Mouse (Mus musculus) retina, adult 2 months (tissue): ENCODE data around the gene Acot9.

Experiments used
- DNase-seq: peaks from one replicate; pipeline ENCODE4 v3.0.0-alpha.2; 2012; ENCODE audit warnings: low read depth, low spot score

Gene Acot9

DNA sequence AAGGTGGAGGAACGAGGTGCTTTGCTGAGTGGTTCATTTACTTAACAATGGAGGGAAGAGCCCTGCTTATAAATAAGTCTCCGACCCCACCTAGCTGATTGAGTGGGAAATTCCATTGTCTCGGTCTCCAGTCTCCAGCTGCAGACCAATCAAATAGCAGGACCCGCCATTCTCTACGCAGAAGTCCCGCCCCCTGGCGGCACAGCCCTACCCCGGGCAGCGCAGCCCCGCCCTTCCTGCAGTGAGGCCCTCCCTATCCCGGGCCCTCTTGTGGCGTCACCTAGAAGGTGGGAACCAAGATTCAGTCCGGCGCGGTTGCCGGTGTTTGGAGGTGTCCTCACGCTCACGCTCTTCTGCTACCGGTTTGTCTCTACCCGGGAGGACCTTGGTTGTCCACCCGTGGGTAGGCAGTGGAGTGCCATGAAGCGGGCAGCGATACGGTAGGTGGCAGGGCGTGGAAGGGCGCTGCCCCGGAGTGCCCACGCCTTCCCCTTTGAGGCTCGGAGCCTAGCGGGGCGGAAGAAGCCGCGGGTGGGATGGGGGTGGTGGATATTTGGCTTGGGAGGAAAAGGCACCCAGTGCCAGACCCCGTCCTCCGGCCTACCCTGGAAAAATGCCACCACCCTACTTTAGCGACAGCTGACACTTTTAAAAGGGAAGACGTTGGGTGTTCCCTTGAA, at the start of gene Acot9:
Acot9 (plus strand) TSS at position 209 of the 680 bp plus-strand sequence.
- DNase-seq = peak; percentile 41

DNA sequence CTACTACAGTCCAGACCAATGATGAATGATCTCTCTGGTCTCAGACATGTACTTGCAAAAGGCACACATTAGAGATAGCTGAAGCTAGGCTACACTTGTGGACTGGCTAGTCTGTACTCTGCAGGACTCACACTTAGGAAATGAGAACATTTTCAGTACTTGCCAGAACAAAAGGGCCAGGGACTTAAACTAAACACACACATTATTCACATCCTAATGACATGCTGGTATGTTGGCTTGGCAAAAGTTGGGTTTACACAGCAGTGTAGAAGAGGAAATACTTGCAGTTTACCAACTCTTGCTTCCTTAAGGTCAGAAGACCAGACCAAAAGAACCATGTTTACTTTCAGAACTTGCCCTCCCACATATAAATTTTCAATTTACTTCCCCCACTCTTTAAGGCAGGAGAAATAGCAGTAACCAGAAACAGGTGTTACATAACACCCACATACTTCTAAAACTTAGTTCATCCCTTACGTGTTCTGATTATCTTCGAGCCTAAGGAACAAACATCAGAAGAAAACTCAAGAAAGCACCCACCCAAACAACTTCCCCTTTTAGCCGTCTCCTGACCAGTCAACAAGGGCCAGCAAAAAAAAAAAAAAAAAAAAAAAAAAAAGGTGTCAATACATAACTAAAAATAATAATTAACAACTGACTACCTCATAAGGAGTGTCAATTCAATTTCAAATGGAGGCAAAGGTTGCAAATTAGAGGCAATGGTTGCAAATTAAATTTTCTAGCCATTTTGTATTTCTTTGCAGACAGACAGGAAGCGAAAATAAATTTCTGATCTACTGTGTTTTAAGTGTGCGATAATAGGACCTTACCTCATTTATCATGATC, 47.7 kb upstream of the Acot9 start:
- DNase-seq = no peak

DNA sequence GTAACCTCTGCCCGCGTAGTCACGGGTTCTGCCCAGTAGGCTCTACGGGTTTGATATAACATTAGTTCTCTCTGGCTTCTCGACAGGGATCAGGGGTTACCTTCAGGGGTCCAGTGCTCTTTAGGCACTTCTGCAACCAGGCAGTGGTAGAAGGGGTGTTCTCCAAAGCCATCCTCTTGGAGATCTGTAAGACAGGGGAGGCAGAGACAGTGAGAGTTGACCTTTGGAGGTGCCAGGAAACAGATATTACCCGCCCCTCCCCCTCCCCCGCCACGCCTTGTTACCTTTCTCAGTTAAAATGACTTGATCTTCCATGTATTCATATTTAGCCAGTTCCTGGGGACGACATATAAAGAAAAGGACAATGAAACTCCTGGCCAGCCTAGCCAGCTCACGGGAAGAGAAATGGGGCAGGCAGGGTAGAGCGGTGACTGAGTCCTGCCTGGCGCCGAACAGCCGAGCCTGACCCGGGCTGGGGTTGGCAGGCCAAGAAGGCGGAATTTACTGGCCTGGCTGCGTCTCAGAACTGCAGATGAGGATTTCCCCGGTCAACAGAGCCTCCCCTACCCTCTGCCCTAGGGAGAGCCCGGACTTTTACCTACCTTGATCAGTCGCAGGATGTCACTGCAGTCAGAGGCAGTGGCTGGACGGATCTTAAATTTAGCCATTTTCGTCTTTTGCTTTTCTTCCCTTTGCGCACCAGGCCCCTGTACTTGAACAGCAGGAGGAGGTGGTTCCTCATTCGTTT, 46.6 kb upstream of the Acot9 start:
- no peak for DNase-seq

DNA sequence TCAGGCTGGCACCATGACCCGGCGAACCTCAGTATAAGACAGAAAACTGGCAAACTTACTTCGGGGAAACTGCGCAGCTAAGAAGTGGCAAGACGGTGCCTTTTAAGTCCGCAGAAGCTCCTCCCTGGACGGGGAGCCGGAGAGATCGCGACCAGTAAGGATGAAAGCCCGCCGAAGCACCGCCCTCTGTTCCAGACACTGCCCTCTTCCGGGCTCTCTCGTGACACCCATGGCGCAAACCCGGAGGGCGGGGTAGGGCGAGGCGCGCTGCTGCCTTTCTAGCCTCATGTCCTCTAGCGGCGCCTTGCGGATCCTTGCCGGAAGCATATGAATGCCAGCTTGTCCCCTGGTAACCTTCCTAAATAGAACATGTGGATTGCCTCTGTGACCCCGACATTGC, 46.0 kb upstream of the Acot9 start, which contains the start of gene Sat1:
Sat1 (minus strand) TSS at position 179 of the 400 bp plus-strand sequence.
- DNase-seq = peak; percentile 73

- no peak for DNase-seq
Measured at GRCm38 (mm10) chrX:155218277-155218676, 44.0 kb upstream of the Acot9 start.

DNA sequence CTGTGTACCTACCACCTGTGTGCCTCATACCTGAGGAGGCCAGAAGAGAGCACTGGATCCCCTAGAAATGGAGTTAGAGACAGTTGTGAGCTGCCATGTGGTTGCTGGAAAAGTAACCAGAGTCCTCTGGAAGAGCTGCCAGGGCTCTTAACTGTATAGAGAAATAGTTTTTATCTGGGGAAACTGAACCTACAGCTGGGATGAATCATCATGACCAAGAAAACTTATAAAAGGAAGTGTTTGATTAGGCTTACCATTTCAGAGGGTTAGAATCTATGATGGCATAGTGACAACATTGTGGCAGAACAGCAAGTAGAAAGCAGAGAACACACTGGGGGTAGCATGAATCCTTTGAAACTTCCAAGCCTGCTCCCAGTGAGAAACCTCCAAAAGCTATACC, 5.4 kb upstream of the Acot9 start:
- no peak for DNase-seq

DNA sequence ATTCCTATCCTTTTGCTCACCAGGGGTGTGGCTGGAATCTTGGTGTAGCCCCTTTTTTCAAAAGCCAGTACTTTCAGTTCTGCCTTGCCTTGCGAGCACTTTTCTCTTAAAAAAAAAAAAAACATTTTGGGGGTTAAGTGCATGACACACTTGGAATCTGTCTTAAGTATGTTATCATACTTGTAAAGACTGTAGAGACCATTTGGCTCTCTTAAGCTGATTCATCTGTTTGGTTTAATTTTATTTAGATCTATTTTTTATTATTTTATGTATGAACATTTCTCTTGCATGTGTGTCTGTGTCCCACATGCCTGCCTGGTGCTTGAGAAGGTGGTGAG, 641 bp downstream of the Acot9 start:
- DNase-seq = no peak

DNA sequence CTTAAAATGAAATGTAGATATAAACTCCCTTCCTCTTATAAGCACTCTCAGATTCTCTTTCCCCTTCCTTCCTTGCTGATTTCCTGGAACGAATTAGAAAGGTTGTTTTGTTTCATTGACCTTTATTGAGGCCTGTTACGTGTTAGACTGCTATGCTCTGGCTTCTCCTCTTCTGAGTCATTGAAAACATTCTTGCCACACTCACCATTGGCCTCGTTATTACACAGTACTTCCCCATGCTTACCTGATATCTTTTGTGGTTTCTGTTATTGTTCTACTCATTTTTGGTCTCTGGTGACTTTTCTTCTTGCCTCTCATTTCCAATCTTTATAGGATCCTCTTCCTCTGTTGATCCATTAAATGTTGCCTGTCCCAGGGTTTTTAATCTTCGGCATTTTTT, 16.2 kb downstream of the Acot9 start:
- no peak for DNase-seq

GRCm38 (mm10) chrX:155280427-155281044, 18.3 kb downstream of the Acot9 start:
- DNase-seq = no peak

DNA sequence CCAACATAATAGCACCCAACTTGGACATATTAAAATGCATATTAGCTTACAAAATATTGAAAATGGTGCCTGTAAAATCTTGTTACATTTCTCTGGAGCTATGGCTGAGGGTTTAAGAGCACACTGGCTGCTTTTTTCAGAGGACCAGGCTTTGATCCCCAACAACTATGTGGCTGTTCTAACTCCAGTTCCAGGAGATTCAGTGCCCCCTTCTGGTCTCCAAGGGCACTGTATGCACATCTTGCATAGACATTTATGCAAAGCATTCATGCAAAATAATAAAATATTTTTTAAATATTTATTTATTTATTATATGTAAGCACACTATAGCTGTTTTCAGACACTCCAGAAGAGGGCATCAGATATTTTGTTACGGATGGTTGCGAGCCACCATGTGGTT, 44.1 kb downstream of the Acot9 start:
- DNase-seq = no peak

DNA sequence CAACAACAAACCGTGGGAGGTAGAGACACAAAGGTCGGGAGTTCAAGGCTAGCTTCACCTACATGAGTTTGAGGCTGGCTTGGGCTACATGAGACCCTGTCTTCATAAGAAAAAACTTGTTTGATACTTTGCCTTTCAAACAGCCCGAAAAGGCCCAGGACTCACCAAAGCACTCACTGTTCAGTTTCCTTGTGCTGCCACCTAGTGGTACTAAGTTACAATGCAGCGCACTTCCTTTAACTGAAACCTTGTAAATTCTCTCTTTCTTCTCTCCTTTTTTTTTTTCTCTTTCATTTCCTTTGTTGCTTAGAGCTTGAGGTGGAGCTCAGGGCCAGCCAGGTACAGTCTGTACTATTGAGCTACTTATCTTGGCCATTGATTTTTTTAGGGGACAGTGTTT, 55.8 kb downstream of the Acot9 start:
- peak; percentile 2 for DNase-seq

- DNase-seq = no peak
Measured at GRCm38 (mm10) chrX:155337567-155337904, 75.3 kb downstream of the Acot9 start.

GRCm38 (mm10) chrX:155337905-155338721, 75.9 kb downstream of the Acot9 start:
- peak; percentile 44 for DNase-seq

- no peak for DNase-seq
Measured at GRCm38 (mm10) chrX:155340654-155341053, 78.4 kb downstream of the Acot9 start, which contains the start of gene Prdx4. Prdx4 (minus strand) TSS chrX:155340754.

GRCm38 (mm10) chrX:155346249-155346648, 84.0 kb downstream of the Acot9 start:
- no peak for DNase-seq
